Mouse (Mus musculus) MEL (cell line): ENCODE results near the gene Gcnt7. TPM values are rescaled to one million over a fixed set of nuclear protein-coding genes. Genes with fewer than 3 reads are reported as not detected.

Experiments used
- DNase-seq: peaks from one replicate; pipeline ENCODE4 v3.0.0; 2011; ENCODE audit warnings: low read depth, low spot score
- H3K27ac ChIP-seq: 2 replicates; pipeline ENCODE4 v1.5.1; 2012; ENCODE audit warnings: low read depth, mild to moderate bottlenecking, control low read depth, low read length, moderate library complexity; ENCODE audit not compliant: control insufficient read depth
- H3K27me3 ChIP-seq, 2 experiments: fragments of 150-350 bp in 1 of 2; sonication (generic) in 1 of 2; 2 replicates each; pipeline ENCODE4 v1.6.1; 2012; ENCODE audit warnings: low read length in 2 of 2, mild to moderate bottlenecking in 2 of 2, improper control_type of control experiment in 1 of 2, moderate library complexity in 1 of 2; ENCODE audit not compliant: insufficient read depth in 2 of 2, control insufficient read depth in 1 of 2
- H3K36me3 ChIP-seq, 2 experiments: 2 replicates each; pipeline ENCODE4 v1.6.1; 2012 to 2014; ENCODE audit warnings: low read length in 2 of 2, improper control_type of control experiment in 1 of 2, inconsistent platforms in 1 of 2, mild to moderate bottlenecking in 1 of 2; ENCODE audit not compliant: insufficient read depth in 2 of 2, control insufficient read depth in 1 of 2
- H3K4me1 ChIP-seq, 2 experiments: fragments of 150-350 bp in 1 of 2; sonication (generic) in 1 of 2; 2 replicates each; pipeline ENCODE4 v1.6.1; 2012; ENCODE audit warnings: low read length in 2 of 2, improper control_type of control experiment in 1 of 2, mild to moderate bottlenecking in 1 of 2; ENCODE audit not compliant: insufficient read depth in 2 of 2, control insufficient read depth in 1 of 2
- H3K4me3 ChIP-seq, 2 experiments: fragments of 150-350 bp in 1 of 2; sonication (generic) in 1 of 2; 2 replicates each; pipeline ENCODE4 v1.5.1; 2012; ENCODE audit warnings: low read depth in 2 of 2, low read length in 2 of 2, mild to moderate bottlenecking in 2 of 2, moderate library complexity in 2 of 2, control low read depth in 1 of 2, improper control_type of control experiment in 1 of 2; ENCODE audit not compliant: control insufficient read depth in 1 of 2, insufficient read depth in 1 of 2
- H3K79me2 ChIP-seq: 2 replicates; pipeline ENCODE4 v1.6.1; 2012; ENCODE audit warnings: mild to moderate bottlenecking, low read length, moderate library complexity; ENCODE audit not compliant: control insufficient read depth, poor library complexity, insufficient read depth
- H3K9ac ChIP-seq: 2 replicates; pipeline ENCODE4 v1.6.1; 2012; ENCODE audit warnings: low read depth, mild to moderate bottlenecking, control low read depth, low read length, moderate library complexity; ENCODE audit not compliant: control insufficient read depth, poor library complexity, severe bottlenecking
- H3K9me3 ChIP-seq: fragments of 150-350 bp; sonication (generic); replicated peaks from 2 replicates; pipeline ENCODE4 v1.6.1; 2012; ENCODE audit warnings: mild to moderate bottlenecking, low read length, improper control_type of control experiment, moderate library complexity; ENCODE audit not compliant: insufficient read depth
- BHLHE40 ChIP-seq: IDR thresholded peaks from 2 replicates; pipeline ENCODE4 v1.6.1; 2012; ENCODE audit warnings: low read depth, mild to moderate bottlenecking, inconsistent platforms, low read length, improper control_type of control experiment, borderline replicate concordance
- CHD1 ChIP-seq: IDR thresholded peaks from 2 replicates; pipeline ENCODE4 v1.6.1; 2012; ENCODE audit warnings: low read depth, mild to moderate bottlenecking, inconsistent platforms, low read length, improper control_type of control experiment
- CHD2 ChIP-seq: IDR thresholded peaks from 2 replicates; pipeline ENCODE4 v1.6.1; 2011; ENCODE audit warnings: low read length, improper control_type of control experiment
- CTCF ChIP-seq, 3 experiments: IDR thresholded peaks in 2 of 3; conservative IDR thresholded peaks in 1 of 3; 2 replicates each; pipeline ENCODE4 v1.5.1; 2011 to 2012; ENCODE audit warnings: low read length in 3 of 3, low read depth in 2 of 3, mild to moderate bottlenecking in 2 of 3, improper control_type of control experiment in 1 of 3, inconsistent platforms in 1 of 3, mixed read lengths in 1 of 3, moderate library complexity in 1 of 3; ENCODE audit not compliant: control insufficient read depth in 1 of 3, insufficient read depth in 1 of 3, poor library complexity in 1 of 3, severe bottlenecking in 1 of 3
- ELF1 ChIP-seq: IDR thresholded peaks from 2 replicates; pipeline ENCODE4 v1.6.1; 2014; ENCODE audit warnings: low read depth, mild to moderate bottlenecking, inconsistent platforms, low read length, improper control_type of control experiment, moderate library complexity
- GATA1 ChIP-seq: IDR thresholded peaks from 2 replicates; pipeline ENCODE4 v1.6.1; 2011; ENCODE audit warnings: low read depth, low read length, improper control_type of control experiment
- MAX ChIP-seq: IDR thresholded peaks from 2 replicates; pipeline ENCODE4 v1.6.1; 2011; ENCODE audit warnings: low read length, improper control_type of control experiment
- MYB ChIP-seq: IDR thresholded peaks from 2 replicates; pipeline ENCODE4 v1.6.1; 2011; ENCODE audit warnings: mild to moderate bottlenecking, low read depth, low read length, improper control_type of control experiment
- MYC ChIP-seq: IDR thresholded peaks from 2 replicates; pipeline ENCODE4 v1.6.1; 2011; ENCODE audit warnings: low read depth, mild to moderate bottlenecking, low read length, improper control_type of control experiment, moderate library complexity
- NELFE ChIP-seq: IDR thresholded peaks from 2 replicates; pipeline ENCODE4 v1.6.1; 2011; ENCODE audit warnings: low read depth, low read length, improper control_type of control experiment
- NRF1 ChIP-seq: IDR thresholded peaks from 2 replicates; pipeline ENCODE4 v1.6.1; 2014; ENCODE audit warnings: low read depth, mild to moderate bottlenecking, inconsistent platforms, low read length, improper control_type of control experiment, moderate library complexity; ENCODE audit not compliant: poor library complexity, insufficient read depth, severe bottlenecking
- POLR2A ChIP-seq, 2 experiments: IDR thresholded peaks; 2 replicates each; pipeline ENCODE4 v1.6.1; 2011 to 2012; ENCODE audit warnings: low read length in 2 of 2, mild to moderate bottlenecking in 2 of 2, control low read depth in 1 of 2, improper control_type of control experiment in 1 of 2, low read depth in 1 of 2, moderate library complexity in 1 of 2; ENCODE audit not compliant: control insufficient read depth in 1 of 2, insufficient read depth in 1 of 2, poor library complexity in 1 of 2
- POLR2AphosphoS5 ChIP-seq: IDR thresholded peaks from 2 replicates; pipeline ENCODE4 v1.6.1; 2012; ENCODE audit warnings: low read depth, borderline replicate concordance, mild to moderate bottlenecking, inconsistent platforms, low read length, moderate library complexity, mixed read lengths
- RAD21 ChIP-seq: IDR thresholded peaks from 2 replicates; pipeline ENCODE4 v1.6.1; 2011; ENCODE audit warnings: mild to moderate bottlenecking, low read depth, low read length, improper control_type of control experiment
- USF2 ChIP-seq, 2 experiments: IDR thresholded peaks; 2 replicates each; pipeline ENCODE4 v1.6.1; 2011 to 2012; ENCODE audit warnings: improper control_type of control experiment in 2 of 2, low read length in 2 of 2, borderline replicate concordance in 1 of 2, inconsistent platforms in 1 of 2, low read depth in 1 of 2, mild to moderate bottlenecking in 1 of 2; ENCODE audit not compliant: insufficient read depth in 1 of 2
- ZC3H11A ChIP-seq: IDR thresholded peaks from 2 replicates; pipeline ENCODE4 v1.6.1; 2012; ENCODE audit warnings: low read depth, mild to moderate bottlenecking, inconsistent platforms, low read length, improper control_type of control experiment
- ZKSCAN1 ChIP-seq: IDR thresholded peaks from 2 replicates; pipeline ENCODE4 v1.6.1; 2012; ENCODE audit warnings: low read depth, mild to moderate bottlenecking, inconsistent platforms, low read length, improper control_type of control experiment, moderate library complexity
- polyA plus RNA-seq, 2 experiments: library from polyadenylated mRNA; stranded (reverse) in 1 of 2; unstranded in 1 of 2; fragments of >175 nt in 1 of 2; fragments of >200 nt in 1 of 2; gene quantifications; 2 replicates each; pipeline versions ENCODE4 v1.2.1 to v1.2.4; 2012; ENCODE audit warnings: low replicate concordance in 2 of 2, low read depth in 1 of 2; ENCODE audit not compliant: insufficient read length in 2 of 2, insufficient read depth in 1 of 2, missing spikeins in 1 of 2
- total RNA-seq: library from RNA; depleted of rRNA; stranded (reverse); fragments of 300-350 nt; gene quantifications from 2 replicates; pipeline ENCODE4 v1.2.3, GENCODE M21; 2012

Gcnt7 gene
- total and polyA plus RNA-seq, 3 experiments, result 0.15 to 0.22 TPM; not detected in 1

DNA sequence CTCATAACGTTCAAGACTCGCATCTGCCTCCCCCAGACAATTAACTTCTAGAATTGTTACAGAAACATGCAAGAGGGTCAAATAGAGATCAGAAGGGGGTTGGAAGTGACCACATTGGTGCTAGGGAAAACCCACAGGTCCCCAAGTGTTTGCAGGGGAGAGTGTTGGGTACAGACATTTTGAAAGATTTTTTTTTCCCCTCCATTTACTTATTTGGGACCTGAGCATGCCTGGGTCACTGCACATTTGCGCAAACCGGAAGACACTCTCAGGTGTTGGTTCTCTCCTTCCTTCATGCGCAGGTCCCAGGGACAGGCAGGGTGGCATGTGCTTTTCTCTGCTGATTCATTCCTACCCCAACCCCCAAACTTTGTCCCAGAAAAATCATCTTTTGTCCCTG lies 41.5 kb downstream of the Gcnt7 start:
- no peak for DNase-seq
- no peaks in the 10 kb centered on the region for H3K4me1 ChIP-seq
- no peaks in the 10 kb centered on the region for H3K79me2 ChIP-seq
- no peak overlapping the region for H3K27ac ChIP-seq
- no peaks in the 10 kb centered on the region for H3K27me3 ChIP-seq
- no peaks in the 10 kb centered on the region for H3K9me3 ChIP-seq
- H3K9ac ChIP-seq, result no peak overlapping the region
- H3K36me3 ChIP-seq, result no peaks in the 10 kb centered on the region
- no peak overlapping the region for H3K4me3 ChIP-seq
- TF ChIP-seq ELF1, result no peak
- no peak for TF ChIP-seq MAX
- TF ChIP-seq CTCF (IDR thresholded peaks at IDR 0.05 in 2 of 3, conservative IDR thresholded peaks at IDR 0.05 in 1 of 3; ENCODE audit: control insufficient read depth in 1 of 3, insufficient read depth in 1 of 3, low read depth in 2 of 3, low read length in 3 of 3, poor library complexity in 1 of 3, severe bottlenecking in 1 of 3), result no peak
- no peak for TF ChIP-seq CHD1
- TF ChIP-seq MYC, result no peak
- TF ChIP-seq NRF1, result no peak
- no peak for TF ChIP-seq MYB
- TF ChIP-seq POLR2AphosphoS5, result no peak
- no peak for TF ChIP-seq CHD2
- TF ChIP-seq BHLHE40, result no peak
- no peak for TF ChIP-seq GATA1
- TF ChIP-seq ZC3H11A, result no peak
- TF ChIP-seq POLR2A (IDR thresholded peaks at IDR 0.05; ENCODE audit: control insufficient read depth in 1 of 2, insufficient read depth in 1 of 2, low read depth in 1 of 2, low read length in 2 of 2, poor library complexity in 1 of 2), result no peak

DNA sequence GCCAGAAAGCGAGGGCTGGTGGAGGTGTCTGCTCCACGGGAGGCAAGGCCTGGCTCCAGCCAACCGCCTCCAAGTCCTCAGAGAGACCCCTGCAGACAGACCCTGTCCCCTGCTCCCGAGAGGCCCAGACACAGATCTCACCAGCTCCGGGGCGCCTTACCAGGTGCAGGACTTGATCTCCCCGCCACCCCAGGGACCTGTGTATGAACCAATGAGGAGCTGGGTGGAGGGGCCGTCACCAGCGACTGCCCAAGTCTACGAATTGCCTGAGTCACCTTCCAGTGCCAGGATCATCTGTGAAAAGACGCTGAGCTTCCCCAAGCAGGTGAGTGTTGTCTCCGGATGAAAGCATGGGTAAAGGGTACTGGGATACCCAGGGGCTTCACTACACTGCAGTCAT lies 42.2 kb downstream of the Gcnt7 start:
- no peak for DNase-seq
- H3K36me3 ChIP-seq, result no peaks in the 10 kb centered on the region

GRCm38 (mm10) chr2:172413894-172414293 lies 44.5 kb downstream of the Gcnt7 start:
- no peaks in the 10 kb centered on the region for H3K79me2 ChIP-seq
- no peak overlapping the region for H3K27ac ChIP-seq
- H3K4me3 ChIP-seq, result no peak overlapping the region
- DNase-seq, result no peak
- H3K4me1 ChIP-seq, result no peaks in the 10 kb centered on the region
- no peak for TF ChIP-seq BHLHE40
- TF ChIP-seq CHD2, result no peak
- no peak for TF ChIP-seq POLR2AphosphoS5
- TF ChIP-seq NELFE, result no peak
- no peak for TF ChIP-seq CHD1
- TF ChIP-seq ZKSCAN1, result no peak
- no peak for TF ChIP-seq POLR2A (IDR thresholded peaks at IDR 0.05; ENCODE audit: control insufficient read depth in 1 of 2, insufficient read depth in 1 of 2, low read depth in 1 of 2, low read length in 2 of 2, poor library complexity in 1 of 2)
- H3K27me3 ChIP-seq, result no peaks in the 10 kb centered on the region
- H3K9ac ChIP-seq, result no peak overlapping the region
- no peaks in the 10 kb centered on the region for H3K9me3 ChIP-seq
- no peaks in the 10 kb centered on the region for H3K36me3 ChIP-seq

More for the DNA sequence above, 42.2 kb downstream of the Gcnt7 start:
- Histone ChIP-seq H3K27me3 (no peaks in the 10 kb centered on the region), H3K79me2 (no peaks in the 10 kb centered on the region), H3K9ac (no peak overlapping the region), H3K4me3 (no peak overlapping the region), H3K9me3 (no peaks in the 10 kb centered on the region), H3K27ac (no peak overlapping the region), H3K4me1 (no peaks in the 10 kb centered on the region)
- TF ChIP-seq USF2 (IDR thresholded peaks at IDR 0.05; ENCODE audit: borderline replicate concordance in 1 of 2, insufficient read depth in 1 of 2, low read depth in 1 of 2, low read length in 2 of 2), result no peak
- no peak for TF ChIP-seq RAD21
